Mouse (Mus musculus): ENCODE measurements around the gene Pex5. TPM values are rescaled to one million over a fixed set of nuclear protein-coding genes. Genes with fewer than 3 reads are reported as not detected.
"Not testable (repeated sequence)": the region's sequence is repeated elsewhere in the genome, so short reads cannot be mapped to it uniquely, and the experiment has no call there.

Pex5 gene
- total RNA-seq, 2 experiments from 2014 or later: 78.8 to 80.2 TPM

DNA sequence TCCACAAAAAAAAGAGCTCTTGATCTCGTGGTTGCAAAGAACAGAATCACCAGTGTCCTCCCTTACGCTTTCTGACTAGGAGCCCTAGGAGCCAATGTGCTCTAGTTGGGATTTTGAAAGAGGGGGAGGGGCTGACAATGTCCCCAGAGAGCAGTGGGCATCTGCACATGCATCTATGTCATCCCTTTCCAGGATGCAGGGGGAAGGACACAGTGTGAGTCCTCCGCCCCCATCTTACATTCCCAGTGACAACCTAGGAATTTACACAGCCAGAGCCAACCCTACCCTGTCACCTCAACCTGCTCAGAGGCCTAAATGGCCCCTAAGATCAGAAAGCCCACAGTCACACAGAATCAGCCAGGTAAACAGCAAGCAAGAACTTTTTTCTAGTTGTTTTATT lies 15.5 kb upstream of the Pex5 start:
- intact Hi-C loops (cut with DNase I): no loop called here
- DNase-seq (ENCODE audit: low spot score in 2 of 2): peak in 1 of 2 experiments; percentile 50

DNA sequence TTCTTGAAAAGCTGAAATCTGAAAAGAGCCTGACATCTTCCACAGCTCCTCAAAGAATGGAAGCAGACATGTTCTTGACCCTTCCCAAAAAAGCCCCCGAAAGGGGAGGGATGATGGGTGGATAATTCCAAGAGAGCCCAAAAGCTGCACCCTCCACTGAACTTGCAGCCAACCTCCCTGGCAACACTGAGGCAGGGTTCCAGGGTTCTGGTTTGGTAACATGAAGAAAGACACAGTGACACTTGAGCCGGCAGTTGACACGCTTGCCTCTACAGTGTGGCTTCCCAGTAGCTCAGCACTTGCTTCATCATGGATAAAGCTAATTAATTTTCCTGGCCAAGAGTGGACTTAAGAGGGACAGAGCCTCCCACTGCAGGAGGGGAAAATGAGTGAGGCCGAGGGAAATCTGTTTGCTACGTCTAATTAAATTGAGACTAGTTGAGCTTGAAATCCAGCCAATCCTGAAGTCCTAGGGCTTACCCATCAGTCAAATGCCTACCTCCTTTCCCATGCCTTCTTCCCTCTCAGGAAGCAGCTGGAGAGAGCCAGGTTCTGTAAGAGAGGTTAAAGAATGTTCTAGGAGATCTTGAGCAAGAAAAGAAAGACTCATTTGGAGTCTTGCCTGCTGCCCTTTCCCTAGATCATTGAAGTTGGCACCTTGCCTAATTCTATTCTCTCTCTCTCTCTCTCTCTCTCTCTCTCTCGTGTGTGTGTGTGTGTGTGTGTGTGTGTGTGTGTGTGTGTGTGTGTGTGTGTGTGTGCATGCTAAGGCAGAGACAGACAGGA lies 13.1 kb upstream of the Pex5 start:
- intact Hi-C loops (cut with DNase I): no loop called here
- no peak for DNase-seq (ENCODE audit: low spot score in 2 of 2)

DNA sequence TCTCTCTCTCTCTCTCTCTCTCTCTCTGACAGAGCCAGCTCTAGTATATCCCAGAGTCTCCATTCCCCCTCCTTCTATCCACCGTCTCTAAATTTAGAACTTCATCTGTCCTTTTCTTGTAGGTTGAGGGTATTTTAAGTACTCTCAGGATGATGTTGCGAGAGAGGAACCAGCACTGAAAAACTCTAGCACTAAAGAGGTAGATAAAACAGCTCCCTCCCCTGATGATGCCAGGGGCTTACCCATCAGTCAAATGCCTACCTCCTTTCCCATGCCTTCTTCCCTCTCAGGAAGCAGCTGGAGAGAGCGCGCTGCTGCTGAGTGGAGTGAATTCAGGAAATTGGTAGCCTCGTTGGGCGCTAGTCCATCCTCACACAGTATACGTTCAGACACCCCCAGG lies 12.4 kb upstream of the Pex5 start:
- intact Hi-C loops (cut with DNase I): no loop called here
- DNase-seq (ENCODE audit: low spot score in 2 of 2): peak; percentile 50 to 69

DNA sequence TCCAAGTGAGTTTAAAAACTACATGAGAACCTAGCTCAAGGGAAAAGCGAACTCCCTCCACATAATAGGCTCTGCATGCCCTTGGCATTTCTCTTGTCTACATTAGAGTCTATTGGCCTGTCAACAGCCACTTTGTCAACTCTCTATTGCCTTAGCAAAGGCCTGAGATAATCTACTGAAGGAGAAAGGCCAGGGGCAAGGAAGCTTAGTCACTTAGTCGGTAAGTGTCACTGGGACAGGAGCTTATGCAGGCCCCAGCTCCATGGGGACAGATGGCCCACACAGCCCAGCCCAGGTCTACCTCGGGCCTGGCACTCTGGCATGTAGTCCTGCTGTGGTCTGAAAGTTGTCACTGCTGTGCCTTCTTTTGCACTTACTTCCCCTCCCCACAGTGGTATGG lies 11.7 kb upstream of the Pex5 start:
- no peak for DNase-seq (ENCODE audit: low spot score in 2 of 2)
- intact Hi-C loops (cut with DNase I): no loop called here

DNA sequence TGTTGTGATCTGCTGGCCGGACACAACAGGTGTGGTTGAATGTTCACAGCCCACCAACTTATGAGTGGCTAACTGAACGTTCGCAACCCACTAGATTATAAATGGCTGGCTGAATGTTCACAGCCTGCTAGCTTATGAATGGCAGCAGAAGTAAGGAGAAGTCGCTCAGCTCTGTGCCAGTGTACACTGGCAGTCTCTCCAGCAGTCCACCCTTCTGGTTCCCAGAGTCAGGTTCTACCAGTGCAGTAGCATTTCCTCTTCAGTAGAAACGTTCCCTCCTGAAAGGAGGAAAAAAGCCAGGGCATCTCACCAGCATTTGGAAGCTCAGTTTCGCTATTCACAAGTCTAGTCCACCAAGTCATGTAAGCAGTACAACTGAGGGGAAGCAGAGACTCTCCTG lies 10.7 kb upstream of the Pex5 start:
- intact Hi-C loops (cut with DNase I): no loop called here
- DNase-seq (ENCODE audit: low spot score in 2 of 2): no peak

DNA sequence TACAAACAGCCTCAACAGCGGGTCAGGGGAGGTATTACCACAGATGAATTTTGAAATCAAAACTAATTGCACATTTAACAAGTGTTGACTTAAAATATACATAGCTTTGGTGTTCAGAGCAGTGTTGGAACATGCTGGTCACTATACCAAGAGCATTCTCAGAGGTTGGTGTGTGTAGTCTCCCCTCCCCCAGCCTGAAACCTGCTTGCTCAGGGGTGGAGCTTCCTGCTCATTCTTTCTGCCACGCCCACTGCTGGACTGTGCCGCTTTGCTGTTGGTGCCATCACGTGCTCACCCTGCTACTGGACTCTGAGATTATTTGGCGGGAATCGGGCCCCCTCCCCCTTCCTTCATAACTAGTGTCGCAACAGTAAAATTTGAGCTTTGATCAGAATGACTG lies 10.2 kb upstream of the Pex5 start:
- DNase-seq (ENCODE audit: low spot score in 2 of 2); intact Hi-C loops (cut with DNase I): not testable (repeated sequence)

DNA sequence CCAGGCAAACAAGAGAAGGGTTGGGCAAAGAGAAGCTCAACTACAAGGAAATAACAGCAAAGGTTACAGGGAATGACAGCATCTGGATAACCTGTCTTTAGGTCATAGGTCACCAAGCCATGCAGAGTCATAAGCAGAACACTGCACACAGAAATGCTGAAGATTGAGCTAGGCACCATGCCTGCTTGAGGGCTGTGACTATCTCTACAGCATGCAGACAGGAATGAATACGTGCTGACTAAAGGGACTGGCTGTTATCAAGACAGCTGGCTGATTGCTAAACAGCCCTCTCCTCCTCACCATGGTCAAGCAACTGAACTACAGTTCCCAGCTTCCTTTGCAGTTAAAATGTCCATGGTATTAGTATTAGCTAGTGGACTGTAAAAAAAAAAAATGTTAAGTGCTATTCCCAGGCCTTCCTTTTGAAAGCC lies 9.2 kb upstream of the Pex5 start:
- intact Hi-C loops (cut with DNase I): no loop called here
- DNase-seq (ENCODE audit: low spot score in 2 of 2): no peak

- DNase-seq (ENCODE audit: low spot score in 2 of 2): no peak
- intact Hi-C loops (cut with DNase I): no loop called here
These were observed 3.8 kb upstream of the Pex5 start for GRCm38 (mm10) chr6:124418686-124419085.

GRCm38 (mm10) chr6:124415347-124416088 lies 651 bp upstream of the Pex5 start:
- peak; percentile 87 to 91 for DNase-seq (ENCODE audit: low spot score in 2 of 2)
- intact Hi-C loops (cut with DNase I): no loop called here

DNA sequence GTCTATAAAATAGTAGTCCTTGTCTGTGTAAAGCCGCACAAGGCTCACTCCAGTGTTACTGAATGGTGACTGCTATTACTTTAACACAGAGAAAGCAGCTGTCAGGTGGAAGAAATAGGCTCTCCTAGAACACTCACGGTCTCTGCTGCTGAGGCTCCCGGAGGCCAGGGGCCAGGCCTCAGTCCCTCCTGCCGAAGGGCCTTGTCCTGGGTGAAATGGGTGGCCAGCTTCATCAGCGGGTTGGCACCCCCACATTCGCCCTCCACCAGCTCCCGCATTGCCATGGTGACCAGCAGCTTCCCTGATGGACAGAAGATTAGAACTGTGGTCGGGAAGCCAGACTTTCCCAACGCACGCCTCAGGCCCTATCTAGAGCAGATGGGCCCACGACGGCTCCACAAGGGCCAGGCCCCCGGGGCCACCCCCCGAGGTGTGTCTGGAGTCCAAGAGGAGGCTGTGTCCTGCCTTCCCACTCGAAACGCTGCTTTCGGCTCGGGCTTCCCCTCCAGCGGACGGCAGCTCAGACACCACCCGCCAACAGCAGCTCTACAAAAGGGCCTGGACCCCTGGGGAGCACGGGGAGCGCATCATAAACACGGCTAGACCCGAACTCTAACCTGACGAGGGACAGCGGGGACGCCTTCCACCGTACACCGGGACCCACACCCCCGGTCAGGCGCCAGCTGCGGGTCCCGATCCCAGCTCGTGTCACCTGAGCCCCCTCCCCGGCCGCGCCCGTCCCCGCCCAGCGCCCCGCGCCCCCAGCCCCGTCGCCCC lies 529 bp downstream of the Pex5 start:
- intact Hi-C loops (cut with DNase I): no loop called here
- peak; percentile 43 for DNase-seq (ENCODE audit: low spot score in 2 of 2)

GRCm38 (mm10) chr6:124413770-124414149 lies 1.1 kb downstream of the Pex5 start:
- intact Hi-C loops (cut with DNase I): no loop called here
- no peak for DNase-seq (ENCODE audit: low spot score in 2 of 2)

GRCm38 (mm10) chr6:124408355-124408754 lies 6.5 kb downstream of the Pex5 start:
- no peak for DNase-seq (ENCODE audit: low spot score in 2 of 2)
- intact Hi-C loops (cut with DNase I): loop anchor here (10.0 kb wide), 1 partner anchor 1524 kb away; no protein-coding TSS in a partner anchor

DNA sequence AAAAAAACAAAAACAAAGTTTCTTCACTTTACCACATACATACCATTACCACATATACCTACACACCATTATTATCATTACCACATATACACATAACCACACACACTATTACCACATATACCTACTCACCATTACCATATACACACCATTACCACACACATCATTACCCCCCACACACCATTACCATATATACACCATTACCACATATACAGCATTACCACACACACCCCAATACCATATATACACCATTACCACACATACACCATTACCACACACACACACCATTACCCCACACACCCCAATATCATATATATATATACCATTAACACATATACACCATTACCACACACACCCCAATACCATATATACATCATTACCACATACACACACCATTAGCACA lies 7.7 kb downstream of the Pex5 start:
- DNase-seq (ENCODE audit: low spot score in 2 of 2): no peak
- intact Hi-C loops (cut with DNase I): loop anchor here (10.0 kb wide), 1 partner anchor 1522 kb away; no protein-coding TSS in a partner anchor

GRCm38 (mm10) chr6:124406326-124406725 lies 8.5 kb downstream of the Pex5 start:
- no peak for DNase-seq (ENCODE audit: low spot score in 2 of 2)
- intact Hi-C loops (cut with DNase I): loop anchor here (10.0 kb wide), 1 partner anchor 1522 kb away; no protein-coding TSS in a partner anchor

DNA sequence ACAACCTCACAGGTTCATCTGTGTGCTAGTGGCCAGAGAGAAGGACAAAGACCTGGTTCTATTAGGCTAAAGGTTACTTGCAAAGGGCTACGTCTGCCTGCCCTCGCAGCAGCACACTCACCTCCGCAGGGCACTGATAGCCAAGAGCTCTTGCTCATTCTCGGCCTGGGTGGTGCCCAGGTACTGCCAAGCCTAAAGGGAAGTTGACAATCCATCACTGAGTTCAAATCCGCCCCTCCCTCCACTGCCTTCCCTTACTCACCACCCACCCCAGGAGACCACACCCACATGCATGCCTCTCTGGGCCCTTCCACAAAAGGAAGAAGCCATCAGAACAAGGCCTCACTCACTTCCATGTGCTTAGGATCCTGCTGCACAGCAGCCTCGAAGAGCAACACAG lies 15.1 kb downstream of the Pex5 start:
- intact Hi-C loops (cut with DNase I): loop anchor here (10.0 kb wide), 1 partner anchor 1515 kb away; no protein-coding TSS in a partner anchor
- DNase-seq (ENCODE audit: low spot score in 2 of 2): no peak

GRCm38 (mm10) chr6:124394991-124395390 lies 19.9 kb downstream of the Pex5 start:
- DNase-seq (ENCODE audit: low spot score in 2 of 2); intact Hi-C loops (cut with DNase I): not testable (repeated sequence)

DNA sequence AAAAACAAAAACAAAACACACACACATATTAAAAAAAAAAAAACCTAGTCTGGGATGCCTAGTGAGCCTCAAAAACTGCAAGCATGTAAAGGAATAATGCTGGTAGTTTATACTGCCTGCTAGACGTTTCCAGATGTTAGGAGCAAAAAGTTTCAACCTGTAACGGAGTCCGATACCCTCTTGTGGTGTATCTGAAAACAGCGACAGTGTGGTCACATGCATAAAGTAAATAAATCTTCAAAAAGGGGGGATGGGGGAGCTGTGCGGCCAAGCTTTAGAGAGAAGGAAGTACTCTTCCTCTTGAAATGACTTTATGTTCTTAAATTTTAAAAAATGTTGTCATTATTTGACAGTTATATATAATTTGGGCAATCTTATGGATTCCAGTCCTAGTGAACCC lies 34.7 kb downstream of the Pex5 start:
- no peak for DNase-seq (ENCODE audit: low spot score in 2 of 2)
- intact Hi-C loops (cut with DNase I): no loop called here

DNA sequence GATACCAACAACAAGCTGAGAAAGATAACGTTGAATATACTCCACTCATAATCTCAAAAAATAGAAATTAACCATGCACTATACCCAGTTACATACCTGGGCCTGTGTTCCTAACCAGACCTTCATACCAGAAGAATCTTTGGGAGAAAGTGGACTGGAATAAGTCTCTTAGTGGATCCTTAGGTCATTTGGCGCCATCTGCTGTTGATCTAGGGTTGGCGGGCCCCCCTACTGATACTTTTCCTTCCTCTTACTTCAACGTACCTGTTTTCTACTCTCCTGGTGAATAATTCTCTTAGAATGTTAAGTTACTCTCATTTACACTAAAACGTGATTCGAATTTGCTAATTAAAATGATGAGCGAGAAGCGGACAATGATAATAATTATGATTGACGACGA lies 35.5 kb downstream of the Pex5 start:
- intact Hi-C loops (cut with DNase I): loop anchor here (1.0 to 10.0 kb wide), 5 partner anchors 117 to 1485 kb away; no protein-coding TSS in a partner anchor
- peak; percentile 60 to 81 for DNase-seq (ENCODE audit: low spot score in 2 of 2)

DNA sequence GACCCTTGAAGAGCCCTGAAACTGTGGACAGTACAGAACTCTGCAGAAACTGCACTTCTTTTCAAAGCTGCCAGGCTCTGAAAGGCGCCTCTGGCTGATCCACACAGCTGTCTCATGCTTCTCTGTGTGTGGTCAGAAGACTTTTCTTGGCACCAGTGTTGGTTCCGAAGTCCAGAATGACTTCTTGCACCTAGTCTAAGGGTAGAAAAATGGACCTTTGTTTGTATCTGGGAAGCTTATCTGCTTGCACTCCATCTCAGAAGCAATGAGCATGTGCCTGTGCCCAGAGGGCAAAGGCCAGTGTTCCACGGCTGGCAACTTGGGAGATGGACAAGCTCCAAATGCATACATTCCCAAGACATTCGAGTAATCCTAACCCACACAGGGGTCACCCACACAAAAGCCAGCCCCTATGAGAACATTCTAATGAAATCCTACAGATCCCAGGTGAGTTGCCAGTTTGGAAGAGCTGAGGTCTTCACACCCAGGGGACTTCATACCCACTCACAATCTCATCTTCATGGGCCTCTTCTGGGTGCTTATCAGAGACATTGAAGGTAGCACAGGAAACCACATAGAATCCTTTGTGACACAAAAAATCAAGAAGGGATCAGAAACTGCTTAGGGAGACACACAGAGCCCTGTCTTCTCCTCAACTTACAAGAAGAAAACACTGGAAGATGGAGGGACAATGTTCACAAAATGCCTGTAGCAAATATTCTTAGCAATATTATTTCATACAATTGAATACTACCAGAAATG lies 37.2 kb downstream of the Pex5 start:
- intact Hi-C loops (cut with DNase I): loop anchor here (5.0 to 10.0 kb wide), 4 partner anchors 445 to 1483 kb away; no protein-coding TSS in a partner anchor
- DNase-seq (ENCODE audit: low spot score in 2 of 2): no peak
